Mouse (Mus musculus): ENCODE measurements around the gene Srsf12. TPM values are rescaled to one million over a fixed set of nuclear protein-coding genes. Genes with fewer than 3 reads are reported as not detected.
A peak's percentile ranks its signal among the peaks of the same experiment; 100 is the strongest.

Gene Srsf12
- polyA plus RNA-seq (2012; ENCODE audit: insufficient read depth, insufficient read length, missing spikeins): not detected in 2 replicates

DNA sequence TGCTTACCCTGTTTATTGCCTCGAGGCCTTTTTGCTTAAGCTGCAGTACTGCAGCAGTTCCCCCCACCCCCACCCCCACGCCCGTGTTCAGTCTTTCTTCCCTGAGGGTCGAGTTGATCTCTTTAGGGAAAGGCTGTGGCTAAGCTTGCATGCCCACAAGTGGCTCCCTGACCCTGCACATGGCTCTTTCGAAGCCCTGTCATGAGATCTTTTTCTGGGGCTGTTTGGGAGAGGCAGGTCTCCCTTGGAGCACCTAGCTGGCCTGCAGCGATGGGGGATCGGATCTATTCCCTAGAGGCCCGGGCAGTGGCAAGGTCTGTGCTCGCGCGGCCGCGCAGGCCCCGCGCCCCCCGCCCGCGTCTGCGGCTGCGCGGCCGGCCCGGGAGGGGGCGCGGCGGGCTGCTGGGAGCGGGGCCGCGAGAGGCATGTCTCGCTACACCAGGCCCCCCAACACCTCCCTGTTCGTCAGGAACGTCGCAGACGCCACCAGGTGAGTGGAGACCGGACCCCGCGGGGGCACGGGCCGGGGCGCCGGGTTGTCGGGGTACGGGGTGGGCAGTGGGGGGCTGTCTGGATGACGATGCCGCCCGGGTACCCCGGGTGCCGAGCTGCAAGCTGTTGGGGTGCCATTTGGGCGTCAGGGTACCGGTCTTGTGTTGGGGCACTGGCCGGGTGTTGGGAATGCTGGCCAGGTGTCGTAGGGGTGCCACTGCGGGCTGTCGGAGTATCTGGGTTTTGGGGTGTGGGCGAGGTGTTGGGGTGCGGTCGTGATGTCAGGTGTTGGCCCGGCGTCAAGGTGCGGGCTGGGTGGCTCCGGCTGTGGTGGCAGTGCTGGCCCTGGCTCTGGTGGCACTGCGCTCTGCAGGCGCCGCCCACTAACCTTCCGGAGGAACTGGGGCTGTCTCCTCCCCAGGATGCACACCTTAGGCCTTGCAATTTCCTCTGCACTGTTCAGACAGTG is at the start of gene Srsf12:
Gene Srsf12 (plus strand): TSS at position 111 of the 961 bp plus-strand sequence.
- H3K27ac ChIP-seq (ENCODE audit: insufficient read depth, low read depth, low read length): no peak within 1 kb of the TSS
- TF ChIP-seq POLR2A (IDR thresholded peaks at IDR 0.05; ENCODE audit: borderline replicate concordance, low read depth, low read length) (no peak), CTCF (IDR thresholded peaks at IDR 0.05; ENCODE audit: low read depth, low read length) (no peak)
- H3K4me3 ChIP-seq (ENCODE audit: insufficient read depth, low read length): peak within 1 kb of the TSS; percentile 27
- H3K4me1 ChIP-seq (ENCODE audit: control insufficient read depth, insufficient read depth, low read length): no peaks in the 10 kb centered on the region

DNA sequence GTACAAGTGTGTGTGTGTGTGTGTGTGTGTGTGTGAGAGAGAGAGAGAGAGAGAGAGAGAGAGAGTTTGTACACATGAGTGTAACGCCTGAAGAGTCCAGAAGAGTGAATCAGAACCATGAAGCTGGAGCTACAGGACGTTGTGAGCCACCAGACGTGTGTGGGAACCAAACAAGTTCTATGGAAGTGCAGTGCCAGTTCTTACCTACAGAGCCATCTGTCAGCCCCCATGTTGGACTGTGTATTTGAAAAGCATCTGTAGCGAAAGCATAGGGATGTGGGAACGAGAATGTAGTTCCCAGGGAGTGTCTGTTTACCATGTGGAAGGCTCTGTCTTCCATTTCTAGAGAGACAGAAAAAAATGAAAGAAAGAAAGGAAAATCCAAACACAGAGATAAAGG is 25.3 kb upstream of the Srsf12 start:
- TF ChIP-seq CTCF (IDR thresholded peaks at IDR 0.05; ENCODE audit: low read depth, low read length) (no peak), POLR2A (IDR thresholded peaks at IDR 0.05; ENCODE audit: borderline replicate concordance, low read depth, low read length) (no peak)
- Histone ChIP-seq H3K4me3 (ENCODE audit: insufficient read depth, low read length) (no peak overlapping the region), H3K4me1 (ENCODE audit: control insufficient read depth, insufficient read depth, low read length) (no peaks in the 10 kb centered on the region), H3K27ac (ENCODE audit: insufficient read depth, low read depth, low read length) (no peak overlapping the region)

DNA sequence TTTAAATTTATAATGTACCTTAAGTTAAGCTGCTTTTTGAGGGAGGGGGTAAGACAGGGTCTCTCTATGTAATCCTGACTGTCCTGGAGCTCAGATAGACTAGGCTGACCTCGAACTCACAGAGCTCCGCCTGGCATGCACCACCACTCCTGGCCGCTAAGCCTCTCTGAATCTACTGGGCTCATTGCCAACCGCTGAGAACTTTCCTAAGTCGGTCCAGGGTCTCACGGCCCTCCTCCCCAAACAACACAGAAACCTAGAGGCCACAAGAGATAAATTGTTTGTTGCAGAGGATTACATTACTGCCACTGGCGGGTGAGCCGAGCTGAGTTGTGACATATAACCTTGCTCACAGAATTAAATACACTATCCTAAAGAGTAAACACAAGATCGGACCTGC is 20.6 kb upstream of the Srsf12 start:
- Histone ChIP-seq H3K27ac (ENCODE audit: insufficient read depth, low read depth, low read length) (no peak overlapping the region), H3K4me1 (ENCODE audit: control insufficient read depth, insufficient read depth, low read length) (peaks cover 2% of the 10 kb centered on the region; the same call in 1 of the 2 replicates), H3K4me3 (ENCODE audit: insufficient read depth, low read length) (no peak overlapping the region)
- TF ChIP-seq POLR2A (IDR thresholded peaks at IDR 0.05; ENCODE audit: borderline replicate concordance, low read depth, low read length) (no peak), CTCF (IDR thresholded peaks at IDR 0.05; ENCODE audit: low read depth, low read length) (no peak)

DNA sequence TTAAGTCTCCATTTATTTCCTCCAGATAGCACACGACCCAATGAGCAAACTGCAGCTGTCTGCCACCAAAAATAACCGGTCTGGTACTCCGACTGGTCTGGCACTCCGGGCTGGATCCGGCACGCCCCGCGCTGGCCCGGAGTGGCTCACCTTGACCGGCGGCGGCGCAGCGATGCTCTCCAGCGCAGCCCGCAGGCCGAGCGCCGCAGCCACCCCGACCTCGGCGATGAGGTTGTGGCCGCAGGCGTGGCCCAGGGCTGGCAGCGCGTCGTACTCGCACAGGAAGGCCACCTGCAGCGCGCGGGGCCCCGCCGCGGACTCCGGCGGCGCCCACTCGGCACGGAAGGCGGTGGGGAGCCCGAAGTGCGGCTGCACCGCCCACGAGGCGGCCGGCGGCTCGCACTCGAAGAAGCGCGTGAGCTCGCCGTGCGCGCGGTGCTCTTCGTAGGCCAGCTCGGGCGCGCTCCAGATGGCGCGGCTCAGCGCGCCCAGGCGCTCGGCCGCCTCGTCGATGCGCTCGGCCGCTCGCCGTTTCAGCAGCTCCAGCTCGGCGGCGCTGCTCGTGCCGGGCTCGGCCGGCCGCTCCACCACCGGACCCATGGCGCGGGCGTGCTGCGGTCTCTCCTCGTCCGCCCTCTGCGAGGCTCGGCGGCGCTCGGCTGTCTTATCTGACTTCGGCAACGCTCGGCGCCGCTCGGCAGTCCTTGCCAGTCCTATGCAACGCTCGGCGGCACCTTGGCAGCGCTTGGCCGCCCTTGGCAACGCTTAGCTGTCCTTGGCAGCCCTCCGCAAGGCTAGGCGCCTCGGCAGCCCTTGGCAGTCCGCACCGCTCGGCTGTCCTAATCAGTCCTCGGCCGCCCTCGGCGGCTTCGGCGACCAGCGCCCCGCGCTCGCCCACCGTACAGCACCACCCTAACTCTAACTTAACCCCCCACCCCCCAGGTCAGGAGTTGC is 19.7 kb upstream of the Srsf12 start:
- peak overlapping the region; percentile 73 for H3K4me3 ChIP-seq (ENCODE audit: insufficient read depth, low read length)
- peaks cover 2% of the 10 kb centered on the region; the same call in 1 of the 2 replicates for H3K4me1 ChIP-seq (ENCODE audit: control insufficient read depth, insufficient read depth, low read length)
- TF ChIP-seq CTCF (IDR thresholded peaks at IDR 0.05; ENCODE audit: low read depth, low read length): no peak
- TF ChIP-seq POLR2A (IDR thresholded peaks at IDR 0.05; ENCODE audit: borderline replicate concordance, low read depth, low read length): no peak
- H3K27ac ChIP-seq (ENCODE audit: insufficient read depth, low read depth, low read length): no peak overlapping the region

DNA sequence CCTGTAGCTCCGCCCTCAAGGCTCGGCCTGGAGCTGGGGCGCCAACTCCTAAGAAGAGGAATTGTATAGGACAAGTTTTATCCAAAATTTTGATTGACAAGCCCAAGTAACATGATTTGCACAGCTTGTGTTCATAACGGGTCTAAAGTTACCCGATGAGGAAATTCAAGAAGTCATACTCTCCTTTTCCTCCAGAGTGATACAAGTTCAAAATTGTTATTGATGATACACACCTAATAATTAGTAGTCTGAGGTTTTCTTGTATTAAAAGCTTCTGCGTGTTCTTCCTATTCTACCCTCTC is 19.1 kb upstream of the Srsf12 start, which contains the start of gene Pm20d2:
Gene Pm20d2 (minus strand): TSS at position 3 of the 302 bp plus-strand sequence.
- Histone ChIP-seq H3K4me3 (ENCODE audit: insufficient read depth, low read length) (peak within 1 kb of the TSS; percentile 73), H3K27ac (ENCODE audit: insufficient read depth, low read depth, low read length) (no peak within 1 kb of the TSS), H3K4me1 (ENCODE audit: control insufficient read depth, insufficient read depth, low read length) (peaks cover 2% of the 10 kb centered on the region; the same call in 1 of the 2 replicates)
- TF ChIP-seq POLR2A (IDR thresholded peaks at IDR 0.05; ENCODE audit: borderline replicate concordance, low read depth, low read length): no peak
- no peak for TF ChIP-seq CTCF (IDR thresholded peaks at IDR 0.05; ENCODE audit: low read depth, low read length)

DNA sequence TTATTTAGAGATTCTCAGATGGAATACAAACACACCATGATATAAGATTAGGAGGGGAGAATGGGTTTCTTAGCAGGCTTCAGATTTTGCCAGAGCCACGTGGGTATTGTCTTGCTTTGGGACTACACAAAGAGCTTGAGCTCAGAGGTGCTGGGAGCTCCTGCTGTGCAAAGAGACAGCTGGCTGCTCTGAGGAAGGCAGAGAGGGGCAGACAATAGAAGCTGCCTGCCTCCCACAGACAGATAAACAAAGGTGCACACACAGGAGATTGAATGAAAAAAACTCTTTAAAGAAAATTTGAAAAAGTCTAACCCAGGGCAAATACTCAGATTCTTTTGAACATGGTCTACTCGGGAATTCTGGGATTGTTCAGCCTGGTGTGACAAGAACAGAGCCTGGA is 10.7 kb upstream of the Srsf12 start:
- Histone ChIP-seq H3K4me1 (ENCODE audit: control insufficient read depth, insufficient read depth, low read length) (peaks cover 4% of the 10 kb centered on the region; the same call in 1 of the 2 replicates), H3K4me3 (ENCODE audit: insufficient read depth, low read length) (no peak overlapping the region), H3K27ac (ENCODE audit: insufficient read depth, low read depth, low read length) (no peak overlapping the region)
- TF ChIP-seq CTCF (IDR thresholded peaks at IDR 0.05; ENCODE audit: low read depth, low read length): no peak
- TF ChIP-seq POLR2A (IDR thresholded peaks at IDR 0.05; ENCODE audit: borderline replicate concordance, low read depth, low read length): no peak

DNA sequence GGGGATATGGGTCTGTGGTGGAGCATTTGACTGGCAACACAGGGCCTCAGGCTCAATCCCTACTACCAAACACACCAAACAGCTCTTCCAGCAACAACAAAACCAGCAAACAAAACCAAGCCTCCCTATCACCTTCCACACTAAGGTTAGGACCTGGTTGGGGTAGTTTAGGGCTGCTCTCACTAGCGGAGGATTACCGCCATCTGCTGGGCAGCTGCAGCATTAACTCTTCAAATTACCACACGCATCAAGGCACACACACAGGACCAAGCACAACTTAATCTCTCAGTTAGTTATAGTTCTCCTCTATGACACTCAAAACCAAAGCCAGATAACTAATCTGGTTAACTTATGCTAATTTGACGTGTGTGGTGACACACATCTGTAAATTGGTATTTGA is 4.1 kb upstream of the Srsf12 start:
- H3K27ac ChIP-seq (ENCODE audit: insufficient read depth, low read depth, low read length): no peak overlapping the region
- H3K4me1 ChIP-seq (ENCODE audit: control insufficient read depth, insufficient read depth, low read length): no peaks in the 10 kb centered on the region
- no peak for TF ChIP-seq POLR2A (IDR thresholded peaks at IDR 0.05; ENCODE audit: borderline replicate concordance, low read depth, low read length)
- TF ChIP-seq CTCF (IDR thresholded peaks at IDR 0.05; ENCODE audit: low read depth, low read length): peak; percentile 82
- H3K4me3 ChIP-seq (ENCODE audit: insufficient read depth, low read length): no peak overlapping the region

DNA sequence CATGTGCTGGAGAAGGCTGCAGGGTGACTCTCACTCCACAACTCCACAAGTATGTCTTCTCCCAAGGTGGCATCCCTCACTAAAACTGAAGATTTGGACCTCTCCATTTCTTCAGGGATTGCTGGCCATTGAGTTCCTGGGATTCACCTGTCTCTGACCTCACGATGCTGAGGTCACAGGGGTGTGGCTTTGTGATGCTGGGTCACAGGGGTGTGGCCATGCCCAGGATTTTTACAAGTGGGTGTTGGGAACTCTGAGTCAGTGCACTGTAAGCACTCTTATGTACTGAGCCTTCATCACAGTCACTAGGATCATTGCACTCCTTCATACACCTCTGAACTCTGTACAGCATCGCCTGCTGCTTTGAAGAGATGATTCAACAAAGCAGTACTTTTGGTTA is 1.2 kb upstream of the Srsf12 start:
- TF ChIP-seq POLR2A (IDR thresholded peaks at IDR 0.05; ENCODE audit: borderline replicate concordance, low read depth, low read length): no peak
- TF ChIP-seq CTCF (IDR thresholded peaks at IDR 0.05; ENCODE audit: low read depth, low read length): no peak
- no peaks in the 10 kb centered on the region for H3K4me1 ChIP-seq (ENCODE audit: control insufficient read depth, insufficient read depth, low read length)

DNA sequence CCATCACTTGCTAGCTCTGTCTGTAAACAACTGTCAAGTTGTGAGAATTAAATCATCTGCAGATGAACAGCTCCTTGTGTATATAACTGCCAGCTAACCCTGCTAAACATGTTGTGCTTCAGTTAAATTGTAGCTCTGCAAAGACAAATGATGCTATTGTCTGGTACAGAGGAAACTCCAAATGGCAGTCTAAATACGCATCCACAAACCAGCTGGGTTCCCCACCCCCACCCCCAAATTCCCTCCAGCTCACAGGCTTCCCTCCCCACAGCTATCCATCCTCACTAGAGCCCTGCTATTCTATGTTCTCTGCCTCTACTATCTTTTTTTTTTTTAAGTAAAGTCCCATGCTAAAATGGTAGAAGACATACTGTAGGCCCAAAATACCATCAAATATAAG is 13.1 kb downstream of the Srsf12 start:
- Histone ChIP-seq H3K4me1 (ENCODE audit: control insufficient read depth, insufficient read depth, low read length) (no peaks in the 10 kb centered on the region), H3K4me3 (ENCODE audit: insufficient read depth, low read length) (no peak overlapping the region), H3K27ac (ENCODE audit: insufficient read depth, low read depth, low read length) (no peak overlapping the region)
- TF ChIP-seq POLR2A (IDR thresholded peaks at IDR 0.05; ENCODE audit: borderline replicate concordance, low read depth, low read length) (no peak), CTCF (IDR thresholded peaks at IDR 0.05; ENCODE audit: low read depth, low read length) (no peak)

More for the DNA sequence above, 1.2 kb upstream of the Srsf12 start:
- no peak overlapping the region for H3K27ac ChIP-seq (ENCODE audit: insufficient read depth, low read depth, low read length)
- H3K4me3 ChIP-seq (ENCODE audit: insufficient read depth, low read length): no peak overlapping the region
